Mouse (Mus musculus): ENCODE data around the gene Egln2. TPM values are rescaled to one million over a fixed set of nuclear protein-coding genes. Genes with fewer than 3 reads are reported as not detected.
A peak's percentile ranks its signal among the peaks of the same experiment; 100 is the strongest.

The Egln2 gene
- polyA plus RNA-seq, 1 experiment from 2014 or later, result 54.6 TPM

GRCm38 (mm10) chr7:27179217-27179918 lies 12.8 kb upstream of the Egln2 start:
- H3K4me2 ChIP-seq (ENCODE audit: low read depth), result peak overlapping the region; percentile 43
- peaks cover 5% of the 10 kb centered on the region for H3K4me1 ChIP-seq (ENCODE audit: control insufficient read depth, insufficient read depth, low read length)
- WGBS, result 47% methylated on average over 16 of the region's 16 CpGs
- H3K9me3 ChIP-seq (ENCODE audit: control insufficient read depth, low read length), result no peaks in the 10 kb centered on the region
- no peak overlapping the region for H3K9ac ChIP-seq (ENCODE audit: low read length)
- no peak for ATAC-seq (ENCODE audit: insufficient read depth, low FRiP score, low TSS enrichment)
- H3K4me3 ChIP-seq (ENCODE audit: low read depth, low read length), result peak overlapping the region; percentile 65
- DNase-seq (ENCODE audit: low spot score), result peak; percentile 3
- peak overlapping the region; percentile 83; the same call in 1 of the 2 replicates for H3K27ac ChIP-seq (ENCODE audit: low read depth, low read length)
- no peaks in the 10 kb centered on the region; the same call in 1 of the 2 replicates for H3K36me3 ChIP-seq (ENCODE audit: control insufficient read depth, insufficient read depth, low read length)
- no peaks in the 10 kb centered on the region for H3K27me3 ChIP-seq (ENCODE audit: control insufficient read depth, insufficient read depth, low read length)

DNA sequence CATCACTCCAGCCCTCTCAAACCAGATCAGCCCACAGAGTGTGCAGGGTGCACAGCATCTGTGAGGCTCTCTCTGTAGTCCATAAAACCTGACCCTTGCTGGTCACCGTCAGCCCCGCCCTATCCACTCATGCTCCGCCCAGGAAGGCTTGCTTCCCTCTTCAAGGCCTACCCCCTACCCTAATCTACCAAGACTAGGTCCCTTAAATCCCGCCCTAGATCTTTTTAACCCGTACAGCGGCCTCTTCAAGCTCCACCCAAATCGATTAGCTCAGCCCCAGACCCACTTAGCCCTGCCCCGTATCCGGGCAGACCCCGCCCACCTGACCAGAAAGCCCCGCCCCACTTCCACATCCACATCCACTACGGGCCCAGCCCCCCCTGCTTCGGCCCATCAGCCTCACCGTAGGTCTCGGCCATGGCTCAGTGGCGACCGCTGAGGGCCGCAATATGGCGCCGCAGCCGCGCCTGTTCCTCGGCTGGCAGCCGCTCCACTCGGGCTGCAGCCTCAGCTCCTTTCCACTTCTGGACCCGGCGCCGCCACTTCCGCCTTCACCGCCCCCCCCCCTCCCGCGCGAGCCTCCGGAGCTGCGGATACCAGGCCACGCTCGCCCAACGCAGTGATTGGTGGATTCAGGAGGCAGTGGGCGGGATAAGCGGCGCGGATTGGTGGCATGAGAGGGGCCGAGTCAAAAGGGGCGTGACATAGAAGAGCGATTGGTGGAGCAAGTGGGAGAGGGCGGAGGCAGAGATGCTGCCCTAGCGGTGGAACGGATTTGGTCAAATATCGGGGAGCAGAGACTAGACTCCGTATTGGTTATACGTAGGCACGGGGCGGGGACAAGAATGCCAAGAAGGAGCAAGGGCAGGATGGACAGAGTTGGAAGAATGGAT lies 12.0 kb upstream of the Egln2 start, which contains the start of gene Rab4b:
Rab4b (minus strand) TSS at position 573 of the 893 bp plus-strand sequence.
- DNase-seq (ENCODE audit: low spot score), result peak; percentile 99

DNA sequence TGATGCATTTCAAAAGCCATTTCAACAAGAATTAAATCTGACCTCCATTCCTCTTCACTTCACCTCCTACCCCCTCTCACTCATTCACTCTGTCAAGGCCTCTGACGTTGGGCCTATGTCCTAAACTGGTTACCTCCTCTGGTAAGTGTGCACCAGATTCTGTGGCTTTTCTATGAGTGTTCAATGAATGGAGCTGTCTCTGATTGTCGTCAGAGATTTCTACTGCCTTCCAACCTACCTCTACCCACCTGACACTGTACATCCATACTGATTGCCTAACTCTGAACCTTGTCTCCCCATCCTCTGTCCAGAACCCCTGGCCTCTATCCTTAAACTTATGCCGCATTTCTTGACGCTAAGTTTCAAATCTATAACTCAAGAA lies 11.3 kb upstream of the Egln2 start:
- ATAC-seq (ENCODE audit: insufficient read depth, low FRiP score, low TSS enrichment) (no peak), DNase-seq (ENCODE audit: low spot score) (no peak)
- Histone ChIP-seq H3K27me3 (ENCODE audit: control insufficient read depth, insufficient read depth, low read length) (no peaks in the 10 kb centered on the region), H3K27ac (ENCODE audit: low read depth, low read length) (peak overlapping the region; percentile 83), H3K4me1 (ENCODE audit: control insufficient read depth, insufficient read depth, low read length) (peaks cover 5% of the 10 kb centered on the region), H3K9me3 (ENCODE audit: control insufficient read depth, low read length) (no peaks in the 10 kb centered on the region), H3K4me3 (ENCODE audit: low read depth, low read length) (peak overlapping the region; percentile 65), H3K9ac (ENCODE audit: low read length) (peak overlapping the region; percentile 52), H3K36me3 (ENCODE audit: control insufficient read depth, insufficient read depth, low read length) (peaks cover 1% of the 10 kb centered on the region; the same call in 1 of the 2 replicates), H3K4me2 (ENCODE audit: low read depth) (peak overlapping the region; percentile 55)
- 24% methylated on average over 4 of the region's 4 CpGs for WGBS

More for the DNA sequence above, 12.0 kb upstream of the Egln2 start, which contains the start of gene Rab4b:
- H3K9me3 ChIP-seq (ENCODE audit: control insufficient read depth, low read length), result no peaks in the 10 kb centered on the region
- H3K9ac ChIP-seq (ENCODE audit: low read length), result peak within 1 kb of the TSS; percentile 52
- no peaks in the 10 kb centered on the region for H3K27me3 ChIP-seq (ENCODE audit: control insufficient read depth, insufficient read depth, low read length)
- H3K4me1 ChIP-seq (ENCODE audit: control insufficient read depth, insufficient read depth, low read length), result peaks cover 5% of the 10 kb centered on the region
- H3K36me3 ChIP-seq (ENCODE audit: control insufficient read depth, insufficient read depth, low read length), result no peaks in the 10 kb centered on the region; the same call in 1 of the 2 replicates
- peak; percentile 98 for ATAC-seq (ENCODE audit: insufficient read depth, low FRiP score, low TSS enrichment)
- under 1% methylated on average over 50 of the region's 53 CpGs for WGBS
- peak within 1 kb of the TSS; percentile 55 for H3K4me2 ChIP-seq (ENCODE audit: low read depth)
- peak within 1 kb of the TSS; percentile 65 for H3K4me3 ChIP-seq (ENCODE audit: low read depth, low read length)
- H3K27ac ChIP-seq (ENCODE audit: low read depth, low read length), result peak within 1 kb of the TSS; percentile 83

- no peak overlapping the region for H3K4me2 ChIP-seq (ENCODE audit: low read depth)
- H3K27me3 ChIP-seq (ENCODE audit: control insufficient read depth, insufficient read depth, low read length), result no peaks in the 10 kb centered on the region
- no peak overlapping the region for H3K27ac ChIP-seq (ENCODE audit: low read depth, low read length)
- no peaks in the 10 kb centered on the region for H3K9me3 ChIP-seq (ENCODE audit: control insufficient read depth, low read length)
- no peak for ATAC-seq (ENCODE audit: insufficient read depth, low FRiP score, low TSS enrichment)
- WGBS, result 96% methylated on average over 7 of the region's 7 CpGs
- no peak overlapping the region for H3K9ac ChIP-seq (ENCODE audit: low read length)
- no peak overlapping the region for H3K4me3 ChIP-seq (ENCODE audit: low read depth, low read length)
- H3K4me1 ChIP-seq (ENCODE audit: control insufficient read depth, insufficient read depth, low read length), result peaks cover 5% of the 10 kb centered on the region
- no peak for DNase-seq (ENCODE audit: low spot score)
- H3K36me3 ChIP-seq (ENCODE audit: control insufficient read depth, insufficient read depth, low read length), result peaks cover 2% of the 10 kb centered on the region; the same call in 1 of the 2 replicates
Measured at GRCm38 (mm10) chr7:27174896-27175295, 8.3 kb upstream of the Egln2 start.

DNA sequence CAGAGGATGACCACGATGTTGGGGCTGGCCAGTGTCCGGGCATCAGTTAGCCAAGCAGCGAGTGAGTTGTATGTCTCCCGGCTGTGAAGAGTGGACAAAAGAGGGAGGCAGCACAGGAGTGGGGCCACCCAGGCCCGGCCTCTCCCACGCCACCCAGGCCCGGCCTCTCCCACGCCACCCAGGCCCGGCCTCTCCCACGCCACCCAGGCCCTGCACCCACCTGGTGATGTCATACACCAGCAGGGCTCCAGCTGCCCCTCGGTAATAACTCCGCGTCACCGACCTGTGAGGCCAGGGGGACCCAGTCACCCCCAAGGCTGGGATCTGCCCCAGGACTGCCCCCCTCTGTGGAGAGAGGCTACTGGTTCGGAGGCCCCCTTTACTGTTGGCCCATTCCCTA lies 7.9 kb upstream of the Egln2 start:
- H3K36me3 ChIP-seq (ENCODE audit: control insufficient read depth, insufficient read depth, low read length), result peaks cover 2% of the 10 kb centered on the region; the same call in 1 of the 2 replicates
- H3K27ac ChIP-seq (ENCODE audit: low read depth, low read length), result no peak overlapping the region
- ATAC-seq (ENCODE audit: insufficient read depth, low FRiP score, low TSS enrichment) (no peak), DNase-seq (ENCODE audit: low spot score) (no peak)
- no peak overlapping the region for H3K4me2 ChIP-seq (ENCODE audit: low read depth)
- no peaks in the 10 kb centered on the region for H3K27me3 ChIP-seq (ENCODE audit: control insufficient read depth, insufficient read depth, low read length)
- 95% methylated on average over 14 of the region's 15 CpGs for WGBS
- H3K9ac ChIP-seq (ENCODE audit: low read length), result no peak overlapping the region
- no peak overlapping the region for H3K4me3 ChIP-seq (ENCODE audit: low read depth, low read length)
- H3K4me1 ChIP-seq (ENCODE audit: control insufficient read depth, insufficient read depth, low read length), result peaks cover 5% of the 10 kb centered on the region
- no peaks in the 10 kb centered on the region for H3K9me3 ChIP-seq (ENCODE audit: control insufficient read depth, low read length)

DNA sequence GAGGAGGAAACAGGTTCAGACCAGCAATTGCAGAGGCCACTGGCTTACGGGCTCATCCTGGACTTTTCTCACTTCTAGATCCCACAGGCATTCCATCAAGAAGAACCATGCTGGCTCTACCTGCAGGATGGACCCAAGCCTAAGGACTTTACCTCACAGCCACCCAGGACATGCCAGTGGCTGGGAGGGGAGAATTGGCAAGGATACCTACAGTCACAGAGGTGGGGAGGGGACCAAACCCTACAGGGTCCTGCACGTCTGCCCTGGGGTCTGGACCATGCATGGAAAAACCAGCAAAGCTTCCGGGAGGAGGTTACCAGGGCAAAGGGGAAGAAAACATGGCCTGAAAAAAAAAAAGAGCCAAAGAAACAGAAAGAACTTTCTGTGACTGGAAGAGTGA lies 4.4 kb upstream of the Egln2 start:
- DNase-seq (ENCODE audit: low spot score), result no peak
- Histone ChIP-seq H3K4me1 (ENCODE audit: control insufficient read depth, insufficient read depth, low read length) (no peaks in the 10 kb centered on the region; the same call in 1 of the 2 replicates), H3K4me3 (ENCODE audit: low read depth, low read length) (no peak overlapping the region), H3K9me3 (ENCODE audit: control insufficient read depth, low read length) (no peaks in the 10 kb centered on the region), H3K36me3 (ENCODE audit: control insufficient read depth, insufficient read depth, low read length) (peaks cover 2% of the 10 kb centered on the region; the same call in 1 of the 2 replicates), H3K27ac (ENCODE audit: low read depth, low read length) (no peak overlapping the region), H3K4me2 (ENCODE audit: low read depth) (no peak overlapping the region), H3K9ac (ENCODE audit: low read length) (no peak overlapping the region), H3K27me3 (ENCODE audit: control insufficient read depth, insufficient read depth, low read length) (no peaks in the 10 kb centered on the region)
- ATAC-seq (ENCODE audit: insufficient read depth, low FRiP score, low TSS enrichment), result no peak
- 92% methylated on average over 3 of the region's 3 CpGs for WGBS

- Histone ChIP-seq H3K27me3 (ENCODE audit: control insufficient read depth, insufficient read depth, low read length) (no peaks in the 10 kb centered on the region), H3K9me3 (ENCODE audit: control insufficient read depth, low read length) (no peaks in the 10 kb centered on the region), H3K4me1 (ENCODE audit: control insufficient read depth, insufficient read depth, low read length) (peaks cover 20% of the 10 kb centered on the region), H3K4me3 (ENCODE audit: low read depth, low read length) (no peak overlapping the region), H3K9ac (ENCODE audit: low read length) (no peak overlapping the region), H3K27ac (ENCODE audit: low read depth, low read length) (no peak overlapping the region), H3K36me3 (ENCODE audit: control insufficient read depth, insufficient read depth, low read length) (peaks cover 2% of the 10 kb centered on the region; the same call in 1 of the 2 replicates), H3K4me2 (ENCODE audit: low read depth) (no peak overlapping the region)
- DNase-seq (ENCODE audit: low spot score) (no peak), ATAC-seq (ENCODE audit: insufficient read depth, low FRiP score, low TSS enrichment) (no peak)
- WGBS, result 91% methylated on average over 5 of the region's 5 CpGs
Measured at GRCm38 (mm10) chr7:27168371-27168770, 1.8 kb upstream of the Egln2 start.

DNA sequence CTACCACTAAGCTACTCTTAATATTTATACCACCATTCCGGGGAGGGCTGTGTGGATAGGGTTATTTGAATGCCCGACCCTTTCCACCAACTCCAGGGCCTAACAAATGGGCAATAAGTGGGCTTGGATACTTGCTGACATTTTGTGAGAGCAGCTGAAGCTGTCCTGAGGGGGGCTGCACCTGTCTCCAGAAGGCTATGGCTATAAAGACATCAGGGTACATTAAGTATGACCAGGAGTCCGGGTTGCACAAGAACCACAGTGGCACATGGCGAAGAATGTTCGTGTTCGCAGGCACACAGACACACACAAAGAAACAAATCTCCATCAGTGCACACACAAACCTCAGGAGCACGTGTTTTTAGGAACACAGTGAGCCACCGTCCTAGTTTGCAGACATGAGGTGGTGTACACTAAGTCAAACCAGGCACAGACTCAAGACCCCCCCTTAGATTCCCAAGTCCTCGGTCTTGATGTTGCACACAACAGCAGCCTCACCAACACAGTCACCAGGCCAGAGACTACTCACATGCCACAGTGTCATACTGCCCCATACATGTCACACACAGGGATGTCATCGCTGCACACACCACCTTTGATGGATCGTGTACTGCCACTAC lies 983 bp upstream of the Egln2 start:
- 75% methylated on average over 11 of the region's 11 CpGs for WGBS
- no peak for ATAC-seq (ENCODE audit: insufficient read depth, low FRiP score, low TSS enrichment)

More for the DNA sequence above, 983 bp upstream of the Egln2 start:
- H3K4me2 ChIP-seq (ENCODE audit: low read depth), result peak overlapping the region; percentile 63
- H3K27me3 ChIP-seq (ENCODE audit: control insufficient read depth, insufficient read depth, low read length), result no peaks in the 10 kb centered on the region
- no peak for DNase-seq (ENCODE audit: low spot score)
- H3K9me3 ChIP-seq (ENCODE audit: control insufficient read depth, low read length), result no peaks in the 10 kb centered on the region
- no peaks in the 10 kb centered on the region for H3K36me3 ChIP-seq (ENCODE audit: control insufficient read depth, insufficient read depth, low read length)
- H3K9ac ChIP-seq (ENCODE audit: low read length), result peak overlapping the region; percentile 33
- peaks cover 20% of the 10 kb centered on the region for H3K4me1 ChIP-seq (ENCODE audit: control insufficient read depth, insufficient read depth, low read length)
- H3K4me3 ChIP-seq (ENCODE audit: low read depth, low read length), result peak overlapping the region; percentile 72
- H3K27ac ChIP-seq (ENCODE audit: low read depth, low read length), result 0 out of 2 replicates have a peak overlapping the region, but pooled peaks have one; percentile 60

Measured in neural tube, embryonic 11.5 days (tissue).